Comparison of ENCODE assay signal across 9 mouse cellular contexts in genomic region chr4:40680250-40680860, GRCm38 (mm10). TPM values are rescaled to one million over a fixed set of nuclear protein-coding genes. Genes with fewer than 3 reads are reported as not detected.
DNase-seq lines count a peak whose midpoint lies in the region; ATAC-seq and TF ChIP-seq lines count a peak whose summit lies in the region.
"Had no signal": no experiment of that assay in that cellular context is flagged by ENCODE, and none has a peak within 500 bp of the region (broad histone marks: within the 10 kb centered on the region; RNA-seq: fewer than 3 reads in every experiment).

No protein-coding gene starts in this region.

- no peak for TF ChIP-seq EP300 in liver, embryonic 14.5 days (IDR thresholded peaks at IDR 0.05; ENCODE audit: low read depth)

- no peaks in the 10 kb centered on the region for H3K9me3 ChIP-seq in forebrain, embryonic 11.5 days (ENCODE audit: control insufficient read depth, low read length)
- H3K9me3 ChIP-seq in forebrain, embryonic 13.5 days (replicated peaks), result no peaks in the 10 kb centered on the region
- no peaks in the 10 kb centered on the region for H3K9me3 ChIP-seq in forebrain, embryonic 14.5 days (replicated peaks; ENCODE audit: control insufficient read depth, low read length)
- no peaks in the 10 kb centered on the region for H3K9me3 ChIP-seq in liver, embryonic 14.5 days (ENCODE audit: control insufficient read depth, low read length)
- H3K9me3 ChIP-seq: embryonic facial prominence, embryonic 15.5 days had no signal

- TF ChIP-seq POLR2A in small intestine, adult 2 months (IDR thresholded peaks at IDR 0.05; ENCODE audit: low read depth, low read length), result no peak

- no peak overlapping the region for H3K27ac ChIP-seq in forebrain, embryonic 11.5 days (ENCODE audit: low read depth, low read length)
- H3K27ac ChIP-seq in forebrain, embryonic 13.5 days, result no peak overlapping the region
- H3K27ac ChIP-seq in forebrain, embryonic 14.5 days (ENCODE audit: low read depth, low read length), result no peak overlapping the region
- no peak overlapping the region for H3K27ac ChIP-seq in liver, embryonic 14.5 days
- H3K27ac ChIP-seq in small intestine, adult 2 months (ENCODE audit: insufficient read depth, low read depth, low read length), result no peak overlapping the region
- H3K27ac ChIP-seq: embryonic facial prominence, embryonic 15.5 days had no signal

- H3K9ac ChIP-seq in forebrain, embryonic 11.5 days (ENCODE audit: low read length), result no peak overlapping the region
- H3K9ac ChIP-seq in forebrain, embryonic 13.5 days, result no peak overlapping the region
- no peak overlapping the region for H3K9ac ChIP-seq in forebrain, embryonic 14.5 days (ENCODE audit: low read length)
- no peak overlapping the region for H3K9ac ChIP-seq in liver, embryonic 14.5 days (replicated peaks)
- H3K9ac ChIP-seq: embryonic facial prominence, embryonic 15.5 days had no signal

- peak; percentile 67 for DNase-seq in forebrain, embryonic 11.5 days (ENCODE audit: low spot score)
- peak; percentile 75 for DNase-seq in 416B (ENCODE audit: low read depth)
- peak; percentile 57 for DNase-seq in T-cell, adult 2 months (ENCODE audit: low spot score)
- peak; percentile 63 for DNase-seq in forebrain, embryonic 14.5 days (ENCODE audit: low spot score)
- DNase-seq in liver, embryonic 14.5 days (ENCODE audit: low read depth in 3 of 3, low spot score in 3 of 3), result peak; percentile 29 to 43 (median 36)
- DNase-seq in layer of hippocampus, adult 11-12 months (ENCODE audit: low spot score), result no peak

- H3K4me2 ChIP-seq in forebrain, embryonic 11.5 days (ENCODE audit: low read depth, low read length, severe bottlenecking), result no peak overlapping the region
- no peak overlapping the region for H3K4me2 ChIP-seq in forebrain, embryonic 13.5 days
- no peak overlapping the region for H3K4me2 ChIP-seq in forebrain, embryonic 14.5 days (ENCODE audit: low read length)
- H3K4me2 ChIP-seq in liver, embryonic 14.5 days (ENCODE audit: low read depth), result no peak overlapping the region
- H3K4me2 ChIP-seq: embryonic facial prominence, embryonic 15.5 days had no signal

- peaks cover 2% of the 10 kb centered on the region; the same call in 1 of the 2 replicates for H3K4me1 ChIP-seq in forebrain, embryonic 11.5 days (replicated peaks; ENCODE audit: control insufficient read depth, insufficient read depth, low read length)
- H3K4me1 ChIP-seq in forebrain, embryonic 13.5 days, result peaks cover 8% of the 10 kb centered on the region
- H3K4me1 ChIP-seq in forebrain, embryonic 14.5 days (ENCODE audit: control insufficient read depth, insufficient read depth, low read length), result 0 out of 2 replicates have a peak, but pooled peaks cover 3% of the 10 kb centered on the region
- H3K4me1 ChIP-seq in liver, embryonic 14.5 days (replicated peaks; ENCODE audit: control insufficient read depth in 2 of 2, insufficient read depth in 2 of 2, low read length in 1 of 2), result no peaks in the 10 kb centered on the region; a peak in 1 of 4 replicates
- no peaks in the 10 kb centered on the region for H3K4me1 ChIP-seq in small intestine, adult 2 months (ENCODE audit: control insufficient read depth, insufficient read depth, insufficient read length, low read length)

- no peak overlapping the region for H3K4me3 ChIP-seq in forebrain, embryonic 11.5 days (ENCODE audit: low read depth, low read length)
- no peak overlapping the region for H3K4me3 ChIP-seq in forebrain, embryonic 13.5 days
- H3K4me3 ChIP-seq in forebrain, embryonic 14.5 days (ENCODE audit: low read depth, low read length), result no peak overlapping the region
- H3K4me3 ChIP-seq in liver, embryonic 14.5 days (ENCODE audit: insufficient read depth in 1 of 2, low read depth in 2 of 2, low read length in 2 of 2), result no peak overlapping the region
- no peak overlapping the region for H3K4me3 ChIP-seq in small intestine, adult 2 months (ENCODE audit: low read depth, low read length)
- H3K4me3 ChIP-seq: embryonic facial prominence, embryonic 15.5 days had no signal

- 58% methylated on average over 5 of the region's 5 CpGs for WGBS in forebrain, embryonic 11.5 days
- WGBS in forebrain, embryonic 13.5 days, result 57% methylated on average over 5 of the region's 5 CpGs
- 47% methylated on average over 5 of the region's 5 CpGs for WGBS in forebrain, embryonic 14.5 days
- WGBS in liver, embryonic 14.5 days (ENCODE audit: insufficient replicate concordance), result 30% methylated on average over 5 of the region's 5 CpGs
- 49% methylated on average over 5 of the region's 5 CpGs for WGBS in small intestine, adult 2 months

- ATAC-seq in forebrain, embryonic 11.5 days (replicated peaks; ENCODE audit: low FRiP score), result peak; percentile 50; the same call in 1 of the 2 replicates
- no peak for ATAC-seq in forebrain, embryonic 13.5 days
- ATAC-seq in forebrain, embryonic 14.5 days, result peak; percentile 49; the same call in 1 of the 2 replicates
- peak; percentile 37; the same call in 1 of the 2 replicates for ATAC-seq in liver, embryonic 14.5 days (ENCODE audit: insufficient read depth)

- no peaks in the 10 kb centered on the region for H3K36me3 ChIP-seq in forebrain, embryonic 11.5 days (ENCODE audit: control insufficient read depth, insufficient read depth, low read length)
- peaks cover 10% of the 10 kb centered on the region for H3K36me3 ChIP-seq in forebrain, embryonic 13.5 days (ENCODE audit: poor library complexity, severe bottlenecking)
- 0 out of 2 replicates have a peak, but pooled peaks cover 2% of the 10 kb centered on the region for H3K36me3 ChIP-seq in forebrain, embryonic 14.5 days (ENCODE audit: control insufficient read depth, insufficient read depth, low read length)
- H3K36me3 ChIP-seq in liver, embryonic 14.5 days (replicated peaks; ENCODE audit: control insufficient read depth, insufficient read depth, low read depth), result no peaks in the 10 kb centered on the region
- H3K36me3 ChIP-seq in small intestine, adult 2 months (ENCODE audit: control insufficient read depth, insufficient read depth, low read length), result no peaks in the 10 kb centered on the region

- TF ChIP-seq CTCF in liver, embryonic 14.5 days (IDR thresholded peaks at IDR 0.05; ENCODE audit: low read depth), result peak; percentile 95
- TF ChIP-seq CTCF in small intestine, adult 2 months (IDR thresholded peaks at IDR 0.05; ENCODE audit: extremely low read depth, insufficient read length, insufficient replicate concordance, low read depth, low read length), result peak; percentile 90

- no peaks in the 10 kb centered on the region for H3K27me3 ChIP-seq in forebrain, embryonic 11.5 days (ENCODE audit: control insufficient read depth, insufficient read depth, low read length)
- 0 out of 2 replicates have a peak, but pooled peaks cover 3% of the 10 kb centered on the region for H3K27me3 ChIP-seq in forebrain, embryonic 13.5 days
- no peaks in the 10 kb centered on the region for H3K27me3 ChIP-seq in forebrain, embryonic 14.5 days (replicated peaks; ENCODE audit: control insufficient read depth, insufficient read depth, low read length)
- H3K27me3 ChIP-seq in liver, embryonic 14.5 days (ENCODE audit: control insufficient read depth, insufficient read depth, low read length), result no peaks in the 10 kb centered on the region
- H3K27me3 ChIP-seq in small intestine, adult 2 months (ENCODE audit: control insufficient read depth, insufficient read depth, low read length), result 0 out of 2 replicates have a peak, but pooled peaks cover 4% of the 10 kb centered on the region
- H3K27me3 ChIP-seq: embryonic facial prominence, embryonic 15.5 days had no signal

RNA-seq across cellular contexts. Expression of gene Aptx, which starts 22.6 kb away (rescaled TPM):
- polyA plus RNA-seq in forebrain, embryonic 11.5 days (2014; fragmentation: Nextera tagmentation; extraction: Ambion mirVana), result 35.1 and 36.6 TPM in 2 replicates
- 54.0 and 58.6 TPM in 2 replicates for polyA plus RNA-seq in forebrain, embryonic 13.5 days (2015; fragmentation: Nextera tagmentation; extraction: Ambion mirVana)
- polyA plus RNA-seq in forebrain, embryonic 14.5 days (2014; fragmentation: Nextera tagmentation; extraction: Ambion mirVana), result 59.1 and 59.5 TPM in 2 replicates
- polyA plus RNA-seq in liver, embryonic 14.5 days (2012; rRNA removed), result 2.4 and 4.8 TPM in 2 replicates
- polyA plus RNA-seq in liver, embryonic 14.5 days (2014; fragmentation: Nextera tagmentation; extraction: Ambion mirVana), result 8.3 and 9.5 TPM in 2 replicates
- 1.4 and 2.9 TPM in 2 replicates for polyA plus RNA-seq in small intestine, adult 2 months (2012; rRNA removed)

RNA-seq across cellular contexts. Expression of gene Dnaja1, which starts 41.6 kb away (rescaled TPM):
- polyA plus RNA-seq in forebrain, embryonic 11.5 days (2014; fragmentation: Nextera tagmentation; extraction: Ambion mirVana), result 640 and 645 TPM in 2 replicates
- polyA plus RNA-seq in forebrain, embryonic 13.5 days (2015; fragmentation: Nextera tagmentation; extraction: Ambion mirVana), result 726 and 745 TPM in 2 replicates
- 657 and 755 TPM in 2 replicates for polyA plus RNA-seq in forebrain, embryonic 14.5 days (2014; fragmentation: Nextera tagmentation; extraction: Ambion mirVana)
- 13.8 and 30.3 TPM in 2 replicates for polyA plus RNA-seq in liver, embryonic 14.5 days (2012; rRNA removed)
- polyA plus RNA-seq in liver, embryonic 14.5 days (2014; fragmentation: Nextera tagmentation; extraction: Ambion mirVana), result 128 and 130 TPM in 2 replicates
- polyA plus RNA-seq in small intestine, adult 2 months (2012; rRNA removed), result 0.66 and 1.6 TPM in 2 replicates
